Mouse (Mus musculus) spleen, postnatal 4 days (tissue): ENCODE data around the gene Timm8a1.

Source experiments
- DNase-seq, 2 experiments: peaks; one replicate each; pipeline ENCODE4 v3.0.0; 2022; ENCODE audit warnings: low spot score in 2 of 2

Gene Timm8a1

DNA sequence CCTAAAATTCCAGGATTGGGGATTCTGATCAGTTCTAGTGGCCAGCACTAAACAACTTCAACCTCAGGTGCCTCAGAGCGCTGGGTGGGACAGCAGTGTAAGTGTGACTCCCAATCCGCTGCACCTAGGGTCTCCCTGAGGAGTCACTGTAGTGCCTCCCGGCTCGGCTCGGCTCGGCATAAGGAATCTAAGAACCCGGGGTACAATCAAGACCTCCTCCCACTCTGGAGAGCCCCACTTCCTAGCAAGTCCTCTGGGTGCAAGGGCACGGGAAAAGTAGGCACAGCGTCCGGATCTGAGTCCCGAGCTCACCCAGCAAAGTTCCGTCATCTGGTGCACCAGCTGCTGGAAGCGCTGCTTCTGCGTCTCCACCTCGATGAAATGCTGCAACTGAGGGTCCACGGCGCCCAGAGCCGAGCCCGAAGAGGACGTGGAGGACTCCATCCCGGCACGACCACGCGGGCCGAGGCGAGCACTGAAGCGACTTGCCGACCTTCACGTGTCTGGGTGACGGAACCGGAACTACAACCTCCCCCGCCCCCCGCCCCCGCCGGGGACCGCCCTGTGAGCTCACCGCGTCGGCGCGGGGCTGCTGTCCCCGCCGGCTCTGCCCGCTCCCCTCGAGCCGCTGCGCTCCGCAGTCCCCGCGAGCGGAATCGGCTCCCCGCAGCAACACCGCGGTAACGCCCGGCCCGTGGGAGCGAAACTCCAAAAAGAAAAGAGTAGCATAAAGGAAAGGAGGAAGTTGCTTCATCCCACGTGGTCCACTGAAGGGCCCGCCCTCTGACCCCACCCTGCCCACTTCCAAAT lies at the start of gene Timm8a1:
TSS of gene Timm8a1 (minus strand) at position 721 of the 810 bp plus-strand sequence.
- DNase-seq: peak; percentile 45 to 79

DNA sequence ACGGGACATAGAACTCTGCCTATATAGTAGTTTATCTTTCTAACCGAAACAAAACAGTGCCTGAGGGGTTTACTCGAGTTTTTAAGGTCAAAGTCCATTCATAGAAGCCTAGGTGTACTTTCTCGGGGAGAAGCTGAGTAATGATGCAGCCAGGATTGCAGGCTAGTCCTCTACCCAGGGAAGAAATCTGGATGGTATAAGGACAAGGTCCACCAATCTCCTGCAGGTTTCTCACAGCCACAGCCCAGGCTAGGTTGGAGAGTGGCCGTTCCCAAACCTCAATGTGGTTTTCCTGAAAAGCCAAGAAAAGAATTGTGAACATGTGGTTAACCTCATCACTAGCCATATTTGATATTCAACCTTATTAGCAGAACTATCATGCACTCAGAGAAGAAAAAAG lies 48.2 kb upstream of the Timm8a1 start:
- DNase-seq: no peak

DNA sequence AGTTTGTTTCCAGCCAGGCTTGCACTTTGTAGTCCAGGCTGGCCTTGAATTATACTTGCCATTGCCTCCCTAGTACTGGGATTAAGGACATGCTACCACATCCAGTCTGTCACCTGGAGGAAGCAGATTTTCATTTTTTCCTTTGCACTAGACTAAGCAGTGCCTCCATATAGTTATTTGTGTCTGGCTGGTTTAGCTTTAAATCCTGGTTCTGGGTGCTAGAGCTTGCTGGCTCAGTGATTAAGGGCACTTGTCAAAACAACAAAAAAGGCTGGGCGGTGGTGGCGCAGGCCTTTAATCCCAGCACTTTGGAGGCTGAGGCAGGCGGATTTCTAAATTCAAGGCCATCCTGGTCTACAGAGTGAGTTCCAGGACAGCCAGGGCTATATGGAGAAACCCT lies 47.3 kb upstream of the Timm8a1 start:
- no peak for DNase-seq

GRCm38 (mm10) chrX:134588261-134588660 lies 46.6 kb upstream of the Timm8a1 start:
- DNase-seq: no peak

DNA sequence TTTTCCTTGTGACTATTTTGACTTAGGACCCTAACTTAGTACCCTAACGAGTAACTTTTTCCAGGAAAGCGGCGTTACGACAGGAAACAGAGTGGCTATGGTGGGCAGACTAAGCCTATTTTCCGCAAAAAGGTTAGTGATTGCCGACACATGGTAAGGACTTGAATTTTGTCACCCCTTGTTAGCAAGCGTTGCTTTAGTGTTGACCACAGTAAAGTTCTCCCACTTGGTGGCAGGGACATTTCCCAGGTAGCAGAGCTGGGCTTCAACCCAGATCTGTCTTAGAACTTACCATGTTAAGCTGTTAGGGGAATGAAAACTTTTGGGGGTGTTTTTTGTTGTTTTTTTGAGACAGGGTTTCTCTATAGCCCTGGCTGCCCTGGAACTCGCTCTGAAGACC lies 44.8 kb upstream of the Timm8a1 start:
- no peak for DNase-seq

GRCm38 (mm10) chrX:134585103-134586002 lies 43.7 kb upstream of the Timm8a1 start, which contains the start of gene Rpl36a:
Gene Rpl36a, plus strand, starts transcription at chrX:134585654.
- peak; percentile 90 to 96 for DNase-seq

- DNase-seq: no peak
Observed at GRCm38 (mm10) chrX:134582888-134583669, 41.4 kb upstream of the Timm8a1 start, which contains the start of gene Btk. Gene Btk, minus strand, starts transcription at chrX:134583570.

GRCm38 (mm10) chrX:134582270-134582669 lies 40.6 kb upstream of the Timm8a1 start:
- DNase-seq: no peak

DNA sequence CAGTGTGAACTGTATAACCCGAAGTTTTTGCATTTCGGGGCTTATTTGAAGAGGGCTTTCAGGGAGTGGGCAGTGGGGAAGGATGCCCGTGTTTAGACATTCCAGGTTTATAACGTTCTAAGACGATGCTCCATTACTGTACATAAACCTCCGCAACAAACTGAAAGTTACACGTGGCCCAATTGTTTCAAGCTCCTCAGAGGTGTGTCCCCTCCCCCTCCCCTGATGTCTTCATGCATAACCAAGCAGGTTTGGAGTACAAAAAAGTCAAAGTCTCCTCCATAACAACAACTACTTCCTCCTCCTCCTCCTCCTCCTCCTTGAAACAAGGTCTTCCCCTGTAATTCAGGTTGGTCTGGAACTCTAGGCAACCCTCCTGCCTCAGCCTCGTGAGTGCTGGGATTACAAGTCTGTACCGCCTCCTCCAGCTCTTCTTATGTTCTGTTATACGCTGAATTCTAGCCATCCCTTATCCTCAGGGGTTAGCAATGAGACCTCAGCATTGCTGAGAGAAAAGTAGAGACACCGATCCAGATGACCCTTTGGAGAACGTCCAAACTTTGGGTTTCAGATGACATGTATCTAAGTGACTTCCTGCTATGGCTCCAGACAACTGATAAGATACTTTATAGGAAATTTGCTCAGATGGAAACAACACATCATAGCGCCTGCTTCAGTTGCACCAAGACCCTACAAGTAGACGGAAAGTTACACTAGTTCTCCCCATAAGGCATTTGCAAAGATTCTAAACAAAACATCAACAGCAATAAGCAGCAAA lies 39.1 kb upstream of the Timm8a1 start:
- no peak for DNase-seq

GRCm38 (mm10) chrX:134577896-134578295 lies 36.2 kb upstream of the Timm8a1 start:
- DNase-seq: no peak

DNA sequence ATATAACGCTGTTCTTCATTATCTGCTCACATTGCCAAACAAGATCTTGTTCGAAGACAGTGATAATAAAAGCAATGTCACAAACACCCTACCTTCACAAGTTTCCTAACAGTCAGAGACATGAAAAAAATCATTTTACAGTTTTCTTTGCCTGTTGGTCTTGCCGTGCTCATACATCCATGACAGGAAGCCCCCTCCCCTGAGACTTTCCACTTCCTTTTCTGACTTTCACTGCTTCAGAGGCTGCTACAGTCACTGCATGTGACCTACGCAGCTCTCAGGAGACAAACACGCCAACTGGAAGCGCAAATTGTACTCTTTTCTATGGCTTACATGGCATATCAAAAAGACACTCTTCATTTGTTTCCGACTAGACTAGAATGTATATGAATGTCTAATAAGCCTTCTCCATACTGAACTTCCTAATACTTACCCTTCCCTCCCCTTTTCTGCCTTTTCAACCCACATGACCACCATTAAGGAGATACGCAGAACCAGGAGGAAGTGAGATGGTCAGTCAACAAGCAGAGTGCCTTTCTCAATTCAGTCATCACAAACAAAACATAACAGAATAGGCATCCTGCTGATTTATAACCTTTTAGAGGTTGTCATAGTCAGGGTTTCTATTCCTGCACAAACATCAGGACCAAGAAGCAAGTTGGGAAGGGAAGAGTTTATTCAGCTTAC lies 25.0 kb upstream of the Timm8a1 start:
- DNase-seq: peak in 1 of 2 experiments; percentile 28

DNA sequence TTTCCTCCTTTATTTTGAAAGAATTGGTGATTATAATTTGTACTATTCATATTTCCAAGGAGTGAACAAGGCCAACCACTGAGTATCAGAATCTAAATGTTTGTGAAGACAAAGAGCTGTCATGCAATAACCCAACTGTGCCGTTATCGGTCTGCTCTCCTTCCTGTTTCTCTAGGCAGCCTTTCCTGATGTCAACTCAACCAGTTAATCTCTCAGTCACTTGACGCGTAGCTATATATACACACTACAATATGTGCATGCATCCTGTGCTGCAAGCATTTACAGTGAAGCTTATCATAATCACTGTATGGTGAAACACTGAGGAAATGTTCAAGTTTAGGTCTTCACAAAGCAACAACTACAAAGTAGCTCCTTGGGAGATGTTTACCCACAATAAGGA lies 22.7 kb upstream of the Timm8a1 start:
- DNase-seq: no peak

- DNase-seq: no peak
Observed at GRCm38 (mm10) chrX:134554425-134554824, 12.8 kb upstream of the Timm8a1 start.

- DNase-seq: no peak
Observed at GRCm38 (mm10) chrX:134553326-134553725, 11.7 kb upstream of the Timm8a1 start.

- no peak for DNase-seq
Observed at GRCm38 (mm10) chrX:134550903-134551302, 9.2 kb upstream of the Timm8a1 start.

DNA sequence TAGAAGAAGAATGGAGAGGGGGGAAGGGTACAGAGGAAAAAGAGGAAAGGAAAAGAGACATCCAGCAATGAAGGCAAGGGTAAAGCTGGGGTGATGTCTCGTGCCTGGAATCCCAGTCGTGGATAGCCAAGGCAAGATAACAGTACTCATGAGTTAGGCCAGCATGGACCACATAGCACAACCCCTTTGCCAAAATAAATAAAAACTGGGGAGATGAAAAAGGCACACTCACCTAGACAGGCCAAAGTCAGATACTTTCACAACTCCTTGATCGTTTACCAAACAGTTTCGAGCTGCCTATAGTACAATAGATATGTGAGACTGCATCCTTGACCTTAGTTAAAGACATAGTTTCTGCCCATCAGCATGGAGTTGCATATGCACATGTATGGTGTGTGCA lies 5.7 kb upstream of the Timm8a1 start:
- DNase-seq: no peak

GRCm38 (mm10) chrX:134541955-134542308 lies 267 bp upstream of the Timm8a1 start:
- DNase-seq: no peak

DNA sequence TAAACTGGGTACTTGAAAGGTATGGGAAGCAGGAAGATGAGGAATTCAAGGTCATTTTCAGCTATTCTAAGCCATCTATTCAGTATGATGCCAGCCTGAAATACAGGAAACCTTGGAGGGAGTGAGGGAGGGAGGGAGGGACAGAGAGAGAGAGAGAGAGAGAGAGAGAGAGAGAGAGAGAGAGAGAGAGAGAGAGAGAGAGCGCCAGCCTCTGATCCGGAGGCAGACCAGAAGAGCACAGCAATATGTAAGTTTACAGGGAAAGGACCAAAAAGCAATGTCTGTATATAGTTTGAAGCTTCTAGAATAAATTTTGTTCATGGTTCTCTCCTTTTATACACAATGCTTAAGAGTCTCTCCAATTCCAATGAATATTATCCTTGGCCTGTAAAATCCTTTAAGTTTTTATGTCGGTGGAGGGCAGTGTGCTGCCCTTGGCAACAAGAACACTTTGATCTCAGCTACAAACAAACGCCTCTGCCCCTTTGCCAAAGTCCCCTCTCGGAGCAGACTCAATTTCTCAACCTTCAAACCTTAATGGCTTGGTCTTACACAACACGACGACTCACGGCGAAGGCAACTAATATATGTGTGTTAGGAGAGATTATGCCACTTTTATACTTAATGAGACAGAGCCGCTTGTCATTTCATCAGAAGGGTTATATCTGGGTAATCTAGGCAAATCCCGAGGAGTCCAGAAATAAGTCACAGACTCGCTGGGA lies 1.1 kb downstream of the Timm8a1 start:
- no peak for DNase-seq

GRCm38 (mm10) chrX:134539795-134540194 lies 1.9 kb downstream of the Timm8a1 start:
- peak in 1 of 2 experiments; percentile 19 for DNase-seq

GRCm38 (mm10) chrX:134533346-134533745 lies 8.3 kb downstream of the Timm8a1 start:
- no peak for DNase-seq
